Mouse (Mus musculus) limb, embryonic 12.5 days (tissue): Measurements from ENCODE around the gene Iqschfp. TPM values are rescaled to one million over a fixed set of nuclear protein-coding genes. Genes with fewer than 3 reads are reported as not detected.

Experiments used
- ATAC-seq: fragments of 200-750 bp; cut with Nextera tagmentation; 2 replicates; pipeline ENCODE4 v1.8.0; 2017; ENCODE audit warnings: low read depth, moderate TSS enrichment; ENCODE audit not compliant: insufficient number of reproducible peaks, insufficient read depth, low FRiP score, low TSS enrichment
- H3K27ac ChIP-seq: fragments of 300-500 bp; sonication (generic); 2 replicates; pipeline ENCODE4 v1.5.1; 2016; ENCODE audit warnings: mild to moderate bottlenecking, moderate library complexity
- H3K27me3 ChIP-seq: fragments of 300-500 bp; sonication (generic); 2 replicates; pipeline ENCODE4 v1.6.1; 2016; ENCODE audit warnings: mild to moderate bottlenecking, moderate library complexity
- H3K36me3 ChIP-seq: fragments of 300-500 bp; sonication (generic); 2 replicates; pipeline ENCODE4 v1.6.1; 2016; ENCODE audit warnings: mild to moderate bottlenecking, moderate library complexity
- H3K4me1 ChIP-seq: fragments of 300-500 bp; sonication (generic); replicated peaks from 2 replicates; pipeline ENCODE4 v1.6.1; 2016
- H3K4me2 ChIP-seq: fragments of 300-500 bp; sonication (generic); 2 replicates; pipeline ENCODE4 v1.6.1; 2016; ENCODE audit warnings: mild to moderate bottlenecking, moderate library complexity
- H3K4me3 ChIP-seq: fragments of 300-500 bp; sonication (generic); replicated peaks from 2 replicates; pipeline ENCODE4 v1.5.1; 2016; ENCODE audit warnings: mild to moderate bottlenecking
- H3K9ac ChIP-seq: fragments of 300-500 bp; sonication (generic); replicated peaks from 2 replicates; pipeline ENCODE4 v1.6.1; 2016; ENCODE audit warnings: mild to moderate bottlenecking, moderate library complexity
- H3K9me3 ChIP-seq: fragments of 300-500 bp; sonication (generic); 2 replicates; pipeline ENCODE4 v1.6.1; 2016; ENCODE audit warnings: mild to moderate bottlenecking, moderate library complexity
- WGBS: fragments of 180-500 bp; shearing (Covaris S2); methylation state at CpG from one replicate; pipeline ENCODE4 v1.1.7; 2016; 5-methylcytosine and 5-hydroxymethylcytosine counted together
- polyA plus RNA-seq: library from polyadenylated mRNA; unstranded; fragments of >200 nt; fragmentation: Nextera tagmentation; extraction: Ambion mirVana; gene quantifications from 2 replicates; pipeline ENCODE4 v1.2.1, GENCODE M21; 2016

Iqschfp gene
- polyA plus RNA-seq, 1 experiment from 2014 or later: 0.87 TPM

- H3K4me2 ChIP-seq: no peak overlapping the region
- no peaks in the 10 kb centered on the region for H3K4me1 ChIP-seq
- no peaks in the 10 kb centered on the region for H3K9me3 ChIP-seq
- no peak overlapping the region for H3K27ac ChIP-seq
- 83% methylated on average over 4 of the region's 4 CpGs for WGBS
- no peak for ATAC-seq
- H3K9ac ChIP-seq: no peak overlapping the region
- H3K4me3 ChIP-seq: no peak overlapping the region
- H3K27me3 ChIP-seq: 0 out of 2 replicates have a peak, but pooled peaks cover 6% of the 10 kb centered on the region
- no peaks in the 10 kb centered on the region for H3K36me3 ChIP-seq
Observed at GRCm38 (mm10) chr3:68527182-68527581, 635.1 kb downstream of the Iqschfp start.

- Histone ChIP-seq H3K9ac (no peak overlapping the region), H3K27me3 (0 out of 2 replicates have a peak, but pooled peaks cover 6% of the 10 kb centered on the region), H3K27ac (no peak overlapping the region), H3K36me3 (no peaks in the 10 kb centered on the region), H3K4me1 (peaks cover 12% of the 10 kb centered on the region; the same call in 1 of the 2 replicates), H3K9me3 (peaks cover 6% of the 10 kb centered on the region), H3K4me2 (no peak overlapping the region), H3K4me3 (no peak overlapping the region)
- no peak for ATAC-seq
- WGBS: 81% methylated on average over 4 of the region's 4 CpGs
Observed at GRCm38 (mm10) chr3:68531908-68532307, 639.9 kb downstream of the Iqschfp start.

GRCm38 (mm10) chr3:68534571-68535051, 642.6 kb downstream of the Iqschfp start:
- Histone ChIP-seq H3K36me3 (no peaks in the 10 kb centered on the region), H3K27ac (no peak overlapping the region)
- 18% methylated on average over 6 of the region's 7 CpGs for WGBS

GRCm38 (mm10) chr3:68535160-68535728, 643.2 kb downstream of the Iqschfp start:
- no peak for ATAC-seq
- H3K4me1 ChIP-seq: peaks cover 12% of the 10 kb centered on the region; the same call in 1 of the 2 replicates
- H3K4me2 ChIP-seq: no peak overlapping the region
- 79% methylated on average over 7 of the region's 7 CpGs for WGBS
- H3K9me3 ChIP-seq: peaks cover 9% of the 10 kb centered on the region
- no peak overlapping the region for H3K9ac ChIP-seq
- H3K4me3 ChIP-seq: no peak overlapping the region
- H3K27ac ChIP-seq: no peak overlapping the region
- H3K36me3 ChIP-seq: no peaks in the 10 kb centered on the region
- H3K27me3 ChIP-seq: 0 out of 2 replicates have a peak, but pooled peaks cover 6% of the 10 kb centered on the region

More at GRCm38 (mm10) chr3:68534571-68535051, 642.6 kb downstream of the Iqschfp start:
- no peak; the same call in 1 of the 2 replicates for ATAC-seq
- Histone ChIP-seq H3K27me3 (0 out of 2 replicates have a peak, but pooled peaks cover 6% of the 10 kb centered on the region), H3K4me2 (no peak overlapping the region), H3K9ac (no peak overlapping the region), H3K9me3 (peaks cover 9% of the 10 kb centered on the region), H3K4me1 (peaks cover 12% of the 10 kb centered on the region; the same call in 1 of the 2 replicates), H3K4me3 (no peak overlapping the region)

GRCm38 (mm10) chr3:68536071-68536470, 644.0 kb downstream of the Iqschfp start:
- Histone ChIP-seq H3K9me3 (peaks cover 9% of the 10 kb centered on the region), H3K4me2 (no peak overlapping the region), H3K27me3 (0 out of 2 replicates have a peak, but pooled peaks cover 9% of the 10 kb centered on the region), H3K9ac (no peak overlapping the region), H3K27ac (no peak overlapping the region), H3K4me3 (no peak overlapping the region), H3K4me1 (peaks cover 12% of the 10 kb centered on the region; the same call in 1 of the 2 replicates), H3K36me3 (no peaks in the 10 kb centered on the region)
- 54% methylated on average over 3 of the region's 3 CpGs for WGBS
- no peak for ATAC-seq

GRCm38 (mm10) chr3:68541688-68542087, 649.7 kb downstream of the Iqschfp start:
- Histone ChIP-seq H3K4me3 (no peak overlapping the region), H3K27ac (no peak overlapping the region), H3K9ac (no peak overlapping the region), H3K36me3 (no peaks in the 10 kb centered on the region), H3K4me1 (no peaks in the 10 kb centered on the region; the same call in 1 of the 2 replicates), H3K27me3 (peaks cover 7% of the 10 kb centered on the region), H3K4me2 (no peak overlapping the region), H3K9me3 (peaks cover 9% of the 10 kb centered on the region)
- WGBS: 87% methylated on average over 8 of the region's 8 CpGs
- ATAC-seq: no peak

- Histone ChIP-seq H3K27me3 (peaks cover 7% of the 10 kb centered on the region), H3K9ac (no peak overlapping the region), H3K4me3 (peak overlapping the region; percentile 26), H3K4me1 (no peaks in the 10 kb centered on the region; the same call in 1 of the 2 replicates), H3K27ac (no peak overlapping the region), H3K9me3 (peaks cover 6% of the 10 kb centered on the region; the same call in 1 of the 2 replicates), H3K4me2 (peak overlapping the region; percentile 52), H3K36me3 (no peaks in the 10 kb centered on the region)
- 6% methylated on average over 7 of the region's 7 CpGs for WGBS
- ATAC-seq: peak; percentile 53; the same call in 1 of the 2 replicates
Observed at GRCm38 (mm10) chr3:68542944-68543501, 651.0 kb downstream of the Iqschfp start.

- Histone ChIP-seq H3K4me1 (no peaks in the 10 kb centered on the region; the same call in 1 of the 2 replicates), H3K4me2 (no peak overlapping the region), H3K9ac (no peak overlapping the region), H3K36me3 (no peaks in the 10 kb centered on the region), H3K9me3 (peaks cover 6% of the 10 kb centered on the region; the same call in 1 of the 2 replicates), H3K4me3 (no peak overlapping the region), H3K27ac (no peak overlapping the region), H3K27me3 (peaks cover 7% of the 10 kb centered on the region)
- 70% methylated on average over 7 of the region's 7 CpGs for WGBS
- ATAC-seq: no peak
Observed at GRCm38 (mm10) chr3:68544811-68545210, 652.8 kb downstream of the Iqschfp start.

- H3K4me2 ChIP-seq: no peak overlapping the region
- H3K9me3 ChIP-seq: peaks cover 6% of the 10 kb centered on the region; the same call in 1 of the 2 replicates
- ATAC-seq: no peak
- 53% methylated on average over 6 of the region's 6 CpGs for WGBS
- peaks cover 4% of the 10 kb centered on the region for H3K27me3 ChIP-seq
- H3K36me3 ChIP-seq: no peaks in the 10 kb centered on the region
- no peak overlapping the region for H3K4me3 ChIP-seq
- H3K4me1 ChIP-seq: no peaks in the 10 kb centered on the region; the same call in 1 of the 2 replicates
- H3K9ac ChIP-seq: no peak overlapping the region
- H3K27ac ChIP-seq: no peak overlapping the region
Observed at GRCm38 (mm10) chr3:68545898-68546297, 653.9 kb downstream of the Iqschfp start.

GRCm38 (mm10) chr3:68555087-68555662, 663.1 kb downstream of the Iqschfp start:
- H3K4me1 ChIP-seq: 0 out of 2 replicates have a peak, but pooled peaks cover 7% of the 10 kb centered on the region
- H3K27me3 ChIP-seq: no peaks in the 10 kb centered on the region
- H3K9me3 ChIP-seq: no peaks in the 10 kb centered on the region
- no peak overlapping the region for H3K4me3 ChIP-seq
- no peaks in the 10 kb centered on the region for H3K36me3 ChIP-seq
- H3K9ac ChIP-seq: no peak overlapping the region
- no peak overlapping the region for H3K27ac ChIP-seq
- H3K4me2 ChIP-seq: no peak overlapping the region
- no peak for ATAC-seq
- WGBS: 89% methylated on average over 4 of the region's 4 CpGs

GRCm38 (mm10) chr3:68556891-68557290, 664.9 kb downstream of the Iqschfp start:
- Histone ChIP-seq H3K27me3 (no peaks in the 10 kb centered on the region), H3K27ac (no peak overlapping the region), H3K9ac (no peak overlapping the region), H3K4me2 (no peak overlapping the region), H3K4me1 (0 out of 2 replicates have a peak, but pooled peaks cover 7% of the 10 kb centered on the region), H3K4me3 (no peak overlapping the region), H3K9me3 (no peaks in the 10 kb centered on the region), H3K36me3 (no peaks in the 10 kb centered on the region)
- 91% methylated on average over 9 of the region's 9 CpGs for WGBS
- ATAC-seq: no peak
